8 mouse cellular contexts compared by ENCODE assay signal in the genomic region with DNA sequence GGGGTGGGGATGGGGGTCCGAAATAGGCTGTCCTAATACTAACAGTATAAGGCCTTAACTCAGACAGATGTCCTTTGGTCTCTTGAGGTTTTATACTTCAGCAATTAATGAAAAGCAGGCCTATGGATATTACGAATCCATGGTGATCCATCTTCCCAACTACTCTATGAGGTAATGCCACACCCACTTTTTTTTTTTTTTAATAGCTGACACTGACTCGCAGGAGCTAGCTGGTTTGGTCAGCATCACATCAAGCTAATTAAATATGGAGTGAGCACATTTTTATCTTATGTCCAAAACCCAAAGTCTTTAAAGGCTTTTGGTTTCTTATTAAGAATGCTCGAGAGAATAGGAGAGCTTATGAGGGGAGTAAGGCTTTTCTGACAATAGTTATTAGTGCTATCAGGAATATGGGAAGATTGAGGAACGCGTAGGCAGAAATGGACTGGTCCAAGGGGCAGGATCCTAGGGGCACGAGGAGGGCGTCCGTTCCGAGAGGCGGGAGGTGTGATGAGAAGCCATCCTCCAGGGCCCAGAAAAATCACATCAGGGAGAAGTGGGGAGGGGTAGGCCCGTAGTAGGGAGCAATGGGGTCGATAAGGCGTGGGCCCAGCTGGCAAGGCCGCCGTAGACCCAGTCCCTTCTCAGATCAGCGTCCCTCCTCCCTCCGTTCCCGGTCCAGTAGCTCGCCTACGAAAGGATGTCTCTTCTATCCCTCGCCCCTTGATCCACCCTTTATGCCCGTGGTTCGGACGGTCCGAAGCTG. TPM values are rescaled to one million over a fixed set of nuclear protein-coding genes. Genes with fewer than 3 reads are reported as not detected.
DNase-seq lines count a peak whose midpoint lies in the region; ATAC-seq and TF ChIP-seq lines count a peak whose summit lies in the region.

No protein-coding gene starts in this region.

- no peak for TF ChIP-seq EP300 in heart, postnatal 0 days (IDR thresholded peaks at IDR 0.05; ENCODE audit: low read depth)

- no peaks in the 10 kb centered on the region for H3K27me3 ChIP-seq in heart, postnatal 0 days (ENCODE audit: control insufficient read depth, insufficient read depth, low read length)
- H3K27me3 ChIP-seq in hindbrain, embryonic 12.5 days: no peaks in the 10 kb centered on the region
- no peaks in the 10 kb centered on the region for H3K27me3 ChIP-seq in megakaryocyte, embryonic 14.5 days (replicated peaks)

- no peak for DNase-seq in heart, postnatal 0 days (ENCODE audit: low spot score)
- DNase-seq in heart, adult 11 months: no peak
- DNase-seq in R1 (ENCODE audit: low read depth, low spot score): peak; percentile 18
- no peak for DNase-seq in right cerebral cortex, adult 18-20 months
- DNase-seq in testis, postnatal 10 days (ENCODE audit: low spot score): no peak
- DNase-seq in layer of hippocampus, adult 9-11 months: no peak

- H3K9me3 ChIP-seq in heart, postnatal 0 days (replicated peaks; ENCODE audit: control insufficient read depth, low read length): no peaks in the 10 kb centered on the region
- no peaks in the 10 kb centered on the region for H3K9me3 ChIP-seq in hindbrain, embryonic 12.5 days (replicated peaks)
- no peaks in the 10 kb centered on the region for H3K9me3 ChIP-seq in megakaryocyte, embryonic 14.5 days

- ATAC-seq in heart, postnatal 0 days (ENCODE audit: insufficient read depth, low read depth): peak; percentile 64
- ATAC-seq in hindbrain, embryonic 12.5 days (ENCODE audit: low FRiP score): peak; percentile 83

- peaks cover 24% of the 10 kb centered on the region for H3K36me3 ChIP-seq in heart, postnatal 0 days (replicated peaks; ENCODE audit: control insufficient read depth, insufficient read depth, low read length)
- peaks cover 41% of the 10 kb centered on the region for H3K36me3 ChIP-seq in hindbrain, embryonic 12.5 days
- H3K36me3 ChIP-seq in megakaryocyte, embryonic 14.5 days (replicated peaks; ENCODE audit: low read length): peaks cover 29% of the 10 kb centered on the region

- peak overlapping the region; percentile 80 for H3K4me2 ChIP-seq in heart, postnatal 0 days (ENCODE audit: low read depth, low read length)
- peak overlapping the region; percentile 87 for H3K4me2 ChIP-seq in hindbrain, embryonic 12.5 days (replicated peaks)

- no peak for TF ChIP-seq CTCF in heart, postnatal 0 days (IDR thresholded peaks at IDR 0.05; ENCODE audit: low read depth)

- H3K27ac ChIP-seq in heart, postnatal 0 days (ENCODE audit: low read depth): peak overlapping the region; percentile 69
- H3K27ac ChIP-seq in hindbrain, embryonic 12.5 days: peak overlapping the region; percentile 31

- peak overlapping the region; percentile 70 for H3K9ac ChIP-seq in heart, postnatal 0 days (replicated peaks; ENCODE audit: low read depth, low read length)
- peak overlapping the region; percentile 88 for H3K9ac ChIP-seq in hindbrain, embryonic 12.5 days

- peak overlapping the region; percentile 78 for H3K4me3 ChIP-seq in heart, postnatal 0 days (ENCODE audit: low read depth, low read length)
- H3K4me3 ChIP-seq in hindbrain, embryonic 12.5 days: peak overlapping the region; percentile 87
- peak overlapping the region; percentile 100 for H3K4me3 ChIP-seq in megakaryocyte, embryonic 14.5 days (replicated peaks)

- 8% methylated on average over 26 of the region's 26 CpGs for WGBS in heart, postnatal 0 days
- 10% methylated on average over 26 of the region's 26 CpGs for WGBS in hindbrain, embryonic 12.5 days

- H3K4me1 ChIP-seq in heart, postnatal 0 days (ENCODE audit: control insufficient read depth, insufficient read depth): peaks cover 10% of the 10 kb centered on the region; the same call in 1 of the 2 replicates
- peaks cover 18% of the 10 kb centered on the region for H3K4me1 ChIP-seq in hindbrain, embryonic 12.5 days
- peaks cover 20% of the 10 kb centered on the region for H3K4me1 ChIP-seq in megakaryocyte, embryonic 14.5 days

RNA-seq across cellular contexts. Expression of a gene that starts 0.5 kb away (rescaled TPM):
- total RNA-seq in heart, postnatal 0 days (2014; rRNA removed; ENCODE audit: low replicate concordance): 33.0 and 37.4 TPM in 2 replicates
- polyA plus RNA-seq in heart, postnatal 0 days (2015; fragmentation: Nextera tagmentation; extraction: Ambion mirVana): 16.0 and 16.5 TPM in 2 replicates
- 35.2 and 35.8 TPM in 2 replicates for polyA plus RNA-seq in hindbrain, embryonic 12.5 days (2016; fragmentation: Nextera tagmentation; extraction: Ambion mirVana)
- 14.9 and 27.3 TPM in 2 replicates for polyA plus RNA-seq in megakaryocyte, embryonic 14.5 days (2012; ENCODE audit: insufficient read depth, low replicate concordance)

RNA-seq across cellular contexts. Expression of a gene that starts 0.6 kb away (rescaled TPM):
- total RNA-seq in heart, postnatal 0 days (2014; rRNA removed; ENCODE audit: low replicate concordance): 0.27 and 0.38 TPM in 2 replicates
- 0.79 and 2.4 TPM in 2 replicates for polyA plus RNA-seq in heart, postnatal 0 days (2015; fragmentation: Nextera tagmentation; extraction: Ambion mirVana)
- 21.3 and 34.3 TPM in 2 replicates for polyA plus RNA-seq in hindbrain, embryonic 12.5 days (2016; fragmentation: Nextera tagmentation; extraction: Ambion mirVana)
- 0.12 TPM in 1 of 2 replicates, not detected in the other for polyA plus RNA-seq in megakaryocyte, embryonic 14.5 days (2012; ENCODE audit: insufficient read depth, low replicate concordance)

RNA-seq across cellular contexts. Expression of a gene that starts 12.6 kb away (rescaled TPM):
- total RNA-seq in heart, postnatal 0 days (2014; rRNA removed; ENCODE audit: low replicate concordance): 15.3 and 26.8 TPM in 2 replicates
- polyA plus RNA-seq in heart, postnatal 0 days (2015; fragmentation: Nextera tagmentation; extraction: Ambion mirVana): 17.4 and 18.8 TPM in 2 replicates
- 15.3 and 16.8 TPM in 2 replicates for polyA plus RNA-seq in hindbrain, embryonic 12.5 days (2016; fragmentation: Nextera tagmentation; extraction: Ambion mirVana)
- 1.5 and 2.7 TPM in 2 replicates for polyA plus RNA-seq in megakaryocyte, embryonic 14.5 days (2012; ENCODE audit: insufficient read depth, low replicate concordance)

RNA-seq across cellular contexts. Expression of a gene that starts 12.6 kb away (rescaled TPM):
- total RNA-seq in heart, postnatal 0 days (2014; rRNA removed; ENCODE audit: low replicate concordance): 5.6 and 6.8 TPM in 2 replicates
- 2.0 and 2.2 TPM in 2 replicates for polyA plus RNA-seq in heart, postnatal 0 days (2015; fragmentation: Nextera tagmentation; extraction: Ambion mirVana)
- polyA plus RNA-seq in hindbrain, embryonic 12.5 days (2016; fragmentation: Nextera tagmentation; extraction: Ambion mirVana): 10.1 and 12.1 TPM in 2 replicates
- polyA plus RNA-seq in megakaryocyte, embryonic 14.5 days (2012; ENCODE audit: insufficient read depth, low replicate concordance): 2.0 and 2.2 TPM in 2 replicates

RNA-seq across cellular contexts. Expression of a gene that starts 56.6 kb away (rescaled TPM):
- 8.0 and 9.0 TPM in 2 replicates for total RNA-seq in heart, postnatal 0 days (2014; rRNA removed; ENCODE audit: low replicate concordance)
- polyA plus RNA-seq in heart, postnatal 0 days (2015; fragmentation: Nextera tagmentation; extraction: Ambion mirVana): 7.4 and 8.3 TPM in 2 replicates
- 35.3 and 38.5 TPM in 2 replicates for polyA plus RNA-seq in hindbrain, embryonic 12.5 days (2016; fragmentation: Nextera tagmentation; extraction: Ambion mirVana)
- polyA plus RNA-seq in megakaryocyte, embryonic 14.5 days (2012; ENCODE audit: insufficient read depth, low replicate concordance): 0.17 TPM in 1 of 2 replicates, not detected in the other
